Mouse (Mus musculus): ENCODE measurements around the gene Tnfsf10. TPM values are rescaled to one million over a fixed set of nuclear protein-coding genes. Genes with fewer than 3 reads are reported as not detected.
"Not testable (repeated sequence)": the region's sequence is repeated elsewhere in the genome, so short reads cannot be mapped to it uniquely, and the experiment has no call there.

Tnfsf10 gene
- total RNA-seq (2015; ENCODE audit: low replicate concordance) (not detected in 2 replicates), total RNA-seq (2017; ENCODE audit: low replicate concordance) (1.3 and 1.4 TPM in 2 replicates)

GRCm38 (mm10) chr3:27316559-27317287 lies at the start of gene Tnfsf10:
Tnfsf10 (plus strand) TSS chr3:27317028.
- peak; percentile 65 for ATAC-seq (replicated peaks; ENCODE audit: low FRiP score, poor library complexity, severe bottlenecking)

GRCm38 (mm10) chr3:27267327-27267726 lies 49.5 kb upstream of the Tnfsf10 start:
- ATAC-seq (replicated peaks; ENCODE audit: low FRiP score, poor library complexity, severe bottlenecking), result no peak

DNA sequence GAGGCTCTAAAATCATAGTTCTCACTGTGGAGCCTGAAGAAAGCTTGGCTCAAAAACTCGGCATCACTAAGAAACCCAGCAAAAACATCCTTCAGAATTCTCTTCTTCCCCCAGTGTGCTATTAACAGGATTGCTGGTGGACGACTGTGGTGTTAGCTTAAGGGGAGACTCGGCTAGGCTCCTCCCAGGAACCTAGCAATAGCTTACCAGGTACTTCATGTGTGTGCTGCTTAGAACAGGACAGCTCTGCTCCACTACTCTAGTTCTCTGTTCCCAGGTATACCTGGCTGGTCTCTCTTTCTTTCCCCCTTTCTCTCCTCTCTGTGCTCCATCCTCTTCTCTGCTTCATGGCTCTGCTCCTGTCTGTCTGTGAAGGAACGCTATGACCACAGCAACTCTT lies 48.9 kb upstream of the Tnfsf10 start:
- no peak for ATAC-seq (replicated peaks; ENCODE audit: low FRiP score, poor library complexity, severe bottlenecking)

DNA sequence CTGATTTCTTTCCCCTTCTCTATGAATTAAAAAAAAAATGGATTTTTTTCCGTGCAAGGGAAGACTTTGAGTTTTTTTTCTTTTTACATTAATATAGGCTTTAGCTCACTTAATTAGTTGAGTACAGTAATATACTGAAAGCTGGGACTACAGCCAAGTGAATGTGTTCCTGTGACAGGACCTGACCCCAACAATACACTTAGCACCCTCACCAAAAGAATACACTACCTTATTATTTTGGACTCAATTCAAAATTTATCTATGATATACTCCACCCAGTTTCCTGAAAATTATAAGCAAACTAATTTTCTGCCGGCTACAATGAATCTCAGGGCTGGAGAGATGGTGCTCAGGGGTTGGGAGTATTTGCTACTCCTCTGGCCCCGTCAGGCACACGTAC lies 47.7 kb upstream of the Tnfsf10 start:
- ATAC-seq (replicated peaks; ENCODE audit: low FRiP score, poor library complexity, severe bottlenecking), result no peak

GRCm38 (mm10) chr3:27270160-27270962 lies 46.5 kb upstream of the Tnfsf10 start:
- ATAC-seq (replicated peaks; ENCODE audit: low FRiP score, poor library complexity, severe bottlenecking), result no peak

- ATAC-seq (replicated peaks; ENCODE audit: low FRiP score, poor library complexity, severe bottlenecking), result no peak
Measured at GRCm38 (mm10) chr3:27272926-27273745, 43.7 kb upstream of the Tnfsf10 start.

DNA sequence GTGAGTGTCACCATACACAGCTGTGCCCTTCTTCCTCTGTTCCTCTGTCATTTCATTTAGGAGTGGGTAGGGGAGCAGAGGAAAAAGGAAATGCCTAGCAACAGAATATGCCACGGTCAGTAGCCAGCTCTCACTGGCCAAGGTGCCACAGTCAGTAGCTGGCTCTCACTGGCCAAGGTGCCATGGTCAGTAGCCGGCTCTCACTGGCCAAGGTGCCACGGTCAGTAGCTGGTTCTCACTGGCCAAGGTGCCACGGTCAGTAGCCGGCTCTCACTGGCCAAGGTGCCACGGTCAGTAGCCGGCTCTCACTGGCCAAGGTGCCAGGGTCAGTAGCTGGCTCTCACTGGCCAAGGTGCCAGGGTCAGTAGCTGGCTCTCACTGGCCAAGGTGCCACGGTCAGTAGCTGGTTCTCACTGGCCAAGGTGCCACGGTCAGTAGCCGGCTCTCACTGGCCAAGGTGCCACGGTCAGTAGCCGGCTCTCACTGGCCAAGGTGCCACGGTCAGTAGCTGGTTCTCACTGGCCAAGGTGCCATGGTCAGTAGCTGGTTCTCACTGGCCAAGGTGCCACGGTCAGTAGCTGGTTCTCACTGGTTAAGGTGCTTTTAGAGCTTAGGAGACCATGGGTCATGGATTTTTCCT lies 37.4 kb upstream of the Tnfsf10 start:
- not testable (repeated sequence) for ATAC-seq (replicated peaks; ENCODE audit: low FRiP score, poor library complexity, severe bottlenecking)

- ATAC-seq (replicated peaks; ENCODE audit: low FRiP score, poor library complexity, severe bottlenecking), result peak; percentile 69
Measured at GRCm38 (mm10) chr3:27280280-27280749, 36.5 kb upstream of the Tnfsf10 start.

GRCm38 (mm10) chr3:27283071-27283713 lies 33.6 kb upstream of the Tnfsf10 start:
- ATAC-seq (replicated peaks; ENCODE audit: low FRiP score, poor library complexity, severe bottlenecking), result no peak

DNA sequence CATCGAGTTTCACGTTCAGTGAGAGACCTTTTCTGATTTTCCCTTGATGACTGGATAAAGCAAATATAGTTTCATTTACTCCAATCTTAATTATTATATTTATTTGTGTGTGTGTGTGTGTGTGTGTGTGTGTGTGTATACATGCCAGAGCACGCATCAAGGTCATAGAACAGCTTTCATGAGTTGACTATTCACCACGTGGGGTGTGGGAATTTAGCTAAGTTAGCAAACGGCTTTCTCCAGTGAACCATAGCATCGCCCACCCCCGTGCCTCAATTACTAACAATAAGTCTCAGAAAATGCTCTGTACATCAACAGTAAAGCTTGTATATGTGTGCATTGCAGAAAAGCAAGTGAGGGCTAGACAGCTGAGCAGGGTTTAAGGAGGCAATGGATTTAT lies 33.0 kb upstream of the Tnfsf10 start:
- no peak for ATAC-seq (replicated peaks; ENCODE audit: low FRiP score, poor library complexity, severe bottlenecking)

GRCm38 (mm10) chr3:27284227-27284626 lies 32.6 kb upstream of the Tnfsf10 start:
- ATAC-seq (replicated peaks; ENCODE audit: low FRiP score, poor library complexity, severe bottlenecking), result no peak

- ATAC-seq (replicated peaks; ENCODE audit: low FRiP score, poor library complexity, severe bottlenecking), result no peak
Measured at GRCm38 (mm10) chr3:27285072-27285471, 31.8 kb upstream of the Tnfsf10 start.

- no peak for ATAC-seq (replicated peaks; ENCODE audit: low FRiP score, poor library complexity, severe bottlenecking)
Measured at GRCm38 (mm10) chr3:27288301-27288700, 28.5 kb upstream of the Tnfsf10 start.

GRCm38 (mm10) chr3:27288909-27289308 lies 27.9 kb upstream of the Tnfsf10 start:
- no peak for ATAC-seq (replicated peaks; ENCODE audit: low FRiP score, poor library complexity, severe bottlenecking)

- ATAC-seq (replicated peaks; ENCODE audit: low FRiP score, poor library complexity, severe bottlenecking), result no peak
Measured at GRCm38 (mm10) chr3:27290285-27290684, 26.5 kb upstream of the Tnfsf10 start.

GRCm38 (mm10) chr3:27290945-27291344 lies 25.9 kb upstream of the Tnfsf10 start:
- peak; percentile 84 for ATAC-seq (replicated peaks; ENCODE audit: low FRiP score, poor library complexity, severe bottlenecking)

DNA sequence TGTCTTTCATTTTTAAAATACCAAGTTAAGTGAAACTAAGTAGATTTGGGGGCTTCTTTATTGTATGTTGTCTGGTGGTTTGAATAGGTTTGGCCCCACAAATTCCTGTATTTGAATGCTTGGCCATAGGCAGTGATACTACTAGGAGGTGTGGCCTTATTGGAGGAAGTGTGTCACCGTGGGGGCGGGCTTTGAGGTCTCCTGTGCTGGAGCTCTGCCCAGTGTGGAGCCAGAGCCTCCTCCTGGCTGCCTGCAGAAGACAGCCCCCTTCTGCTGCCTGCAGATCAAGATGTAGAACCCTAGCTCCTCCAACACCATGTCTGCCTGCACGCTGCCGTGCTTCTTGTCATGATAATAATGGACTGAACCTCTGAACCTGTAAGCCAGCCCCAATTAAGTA lies 25.4 kb upstream of the Tnfsf10 start:
- peak; percentile 89 for ATAC-seq (replicated peaks; ENCODE audit: low FRiP score, poor library complexity, severe bottlenecking)

DNA sequence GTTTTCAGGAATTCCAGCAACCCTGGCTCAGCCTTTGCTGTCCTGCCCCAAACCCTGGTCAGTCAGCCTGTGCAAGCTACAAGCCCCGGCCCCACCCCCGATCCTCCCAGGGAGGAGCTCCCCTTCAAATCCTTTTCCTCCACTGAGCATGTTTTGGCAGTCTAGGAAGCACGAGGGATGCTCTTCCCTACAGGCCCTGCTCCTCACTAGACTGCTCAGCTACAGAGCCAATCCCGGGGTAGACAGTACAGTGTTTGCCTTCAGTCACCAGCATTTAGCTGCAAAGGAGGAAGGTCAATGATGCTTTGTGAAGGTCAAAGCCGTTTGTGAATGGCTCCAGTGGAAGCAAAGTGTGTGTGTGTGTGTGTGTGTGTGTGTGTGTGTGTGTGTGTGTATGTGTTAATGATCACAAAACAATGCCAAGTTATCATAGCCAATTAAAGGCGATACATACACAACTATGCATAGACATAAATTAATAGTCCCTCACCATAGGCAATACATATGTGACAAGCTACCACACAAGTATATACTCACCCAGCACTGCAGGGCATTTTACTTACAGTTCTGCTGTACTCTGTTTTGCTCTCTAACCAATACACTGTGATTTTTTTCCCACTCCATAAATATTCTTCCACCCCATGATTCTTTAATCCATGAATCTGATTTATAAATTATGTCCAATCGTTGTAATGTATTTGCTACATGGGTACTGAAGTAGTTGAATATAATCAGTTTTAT lies 23.0 kb upstream of the Tnfsf10 start:
- no peak for ATAC-seq (replicated peaks; ENCODE audit: low FRiP score, poor library complexity, severe bottlenecking)

All from erythroid progenitor cell, adult 5-6 weeks (primary cell).